Mouse (Mus musculus) MEL (cell line): Measurements from ENCODE around the gene Nrbf2. TPM values are rescaled to one million over a fixed set of nuclear protein-coding genes. Genes with fewer than 3 reads are reported as not detected.

Experiments
- DNase-seq: peaks from one replicate; pipeline ENCODE4 v3.0.0; 2011; ENCODE audit warnings: low read depth, low spot score
- H3K27ac ChIP-seq: 2 replicates; pipeline ENCODE4 v1.5.1; 2012; ENCODE audit warnings: low read depth, mild to moderate bottlenecking, control low read depth, low read length, moderate library complexity; ENCODE audit not compliant: control insufficient read depth
- H3K27me3 ChIP-seq, 2 experiments: fragments of 150-350 bp in 1 of 2; sonication (generic) in 1 of 2; 2 replicates each; pipeline ENCODE4 v1.6.1; 2012; ENCODE audit warnings: low read length in 2 of 2, mild to moderate bottlenecking in 2 of 2, improper control_type of control experiment in 1 of 2, moderate library complexity in 1 of 2; ENCODE audit not compliant: insufficient read depth in 2 of 2, control insufficient read depth in 1 of 2
- H3K36me3 ChIP-seq, 2 experiments: 2 replicates each; pipeline ENCODE4 v1.6.1; 2012 to 2014; ENCODE audit warnings: low read length in 2 of 2, improper control_type of control experiment in 1 of 2, inconsistent platforms in 1 of 2, mild to moderate bottlenecking in 1 of 2; ENCODE audit not compliant: insufficient read depth in 2 of 2, control insufficient read depth in 1 of 2
- H3K4me1 ChIP-seq, 2 experiments: fragments of 150-350 bp in 1 of 2; sonication (generic) in 1 of 2; 2 replicates each; pipeline ENCODE4 v1.6.1; 2012; ENCODE audit warnings: low read length in 2 of 2, improper control_type of control experiment in 1 of 2, mild to moderate bottlenecking in 1 of 2; ENCODE audit not compliant: insufficient read depth in 2 of 2, control insufficient read depth in 1 of 2
- H3K4me3 ChIP-seq, 2 experiments: fragments of 150-350 bp in 1 of 2; sonication (generic) in 1 of 2; 2 replicates each; pipeline ENCODE4 v1.5.1; 2012; ENCODE audit warnings: low read depth in 2 of 2, low read length in 2 of 2, mild to moderate bottlenecking in 2 of 2, moderate library complexity in 2 of 2, control low read depth in 1 of 2, improper control_type of control experiment in 1 of 2; ENCODE audit not compliant: control insufficient read depth in 1 of 2, insufficient read depth in 1 of 2
- H3K79me2 ChIP-seq: 2 replicates; pipeline ENCODE4 v1.6.1; 2012; ENCODE audit warnings: mild to moderate bottlenecking, low read length, moderate library complexity; ENCODE audit not compliant: control insufficient read depth, poor library complexity, insufficient read depth
- H3K9ac ChIP-seq: 2 replicates; pipeline ENCODE4 v1.6.1; 2012; ENCODE audit warnings: low read depth, mild to moderate bottlenecking, control low read depth, low read length, moderate library complexity; ENCODE audit not compliant: control insufficient read depth, poor library complexity, severe bottlenecking
- H3K9me3 ChIP-seq: fragments of 150-350 bp; sonication (generic); replicated peaks from 2 replicates; pipeline ENCODE4 v1.6.1; 2012; ENCODE audit warnings: mild to moderate bottlenecking, low read length, improper control_type of control experiment, moderate library complexity; ENCODE audit not compliant: insufficient read depth
- CTCF ChIP-seq, 3 experiments: IDR thresholded peaks in 2 of 3; conservative IDR thresholded peaks in 1 of 3; 2 replicates each; pipeline ENCODE4 v1.5.1; 2011 to 2012; ENCODE audit warnings: low read length in 3 of 3, low read depth in 2 of 3, mild to moderate bottlenecking in 2 of 3, improper control_type of control experiment in 1 of 3, inconsistent platforms in 1 of 3, mixed read lengths in 1 of 3, moderate library complexity in 1 of 3; ENCODE audit not compliant: control insufficient read depth in 1 of 3, insufficient read depth in 1 of 3, poor library complexity in 1 of 3, severe bottlenecking in 1 of 3
- MYC ChIP-seq: IDR thresholded peaks from 2 replicates; pipeline ENCODE4 v1.6.1; 2011; ENCODE audit warnings: low read depth, mild to moderate bottlenecking, low read length, improper control_type of control experiment, moderate library complexity
- NELFE ChIP-seq: IDR thresholded peaks from 2 replicates; pipeline ENCODE4 v1.6.1; 2011; ENCODE audit warnings: low read depth, low read length, improper control_type of control experiment
- POLR2A ChIP-seq, 2 experiments: IDR thresholded peaks; 2 replicates each; pipeline ENCODE4 v1.6.1; 2011 to 2012; ENCODE audit warnings: low read length in 2 of 2, mild to moderate bottlenecking in 2 of 2, control low read depth in 1 of 2, improper control_type of control experiment in 1 of 2, low read depth in 1 of 2, moderate library complexity in 1 of 2; ENCODE audit not compliant: control insufficient read depth in 1 of 2, insufficient read depth in 1 of 2, poor library complexity in 1 of 2
- POLR2AphosphoS5 ChIP-seq: IDR thresholded peaks from 2 replicates; pipeline ENCODE4 v1.6.1; 2012; ENCODE audit warnings: low read depth, borderline replicate concordance, mild to moderate bottlenecking, inconsistent platforms, low read length, moderate library complexity, mixed read lengths
- RAD21 ChIP-seq: IDR thresholded peaks from 2 replicates; pipeline ENCODE4 v1.6.1; 2011; ENCODE audit warnings: mild to moderate bottlenecking, low read depth, low read length, improper control_type of control experiment
- SMC3 ChIP-seq: IDR thresholded peaks from 2 replicates; pipeline ENCODE4 v1.6.1; 2011; ENCODE audit warnings: low read depth, low read length, improper control_type of control experiment
- TAL1 ChIP-seq: IDR thresholded peaks from 2 replicates; pipeline ENCODE4 v1.6.1; 2012; ENCODE audit warnings: mild to moderate bottlenecking, inconsistent platforms, low read length, moderate library complexity, mixed read lengths
- ZMIZ1 ChIP-seq: IDR thresholded peaks from 2 replicates; pipeline ENCODE4 v1.6.1; 2012; ENCODE audit warnings: low read depth, mild to moderate bottlenecking, inconsistent platforms, low read length, improper control_type of control experiment, moderate library complexity
- polyA plus RNA-seq, 2 experiments: library from polyadenylated mRNA; stranded (reverse) in 1 of 2; unstranded in 1 of 2; fragments of >175 nt in 1 of 2; fragments of >200 nt in 1 of 2; gene quantifications; 2 replicates each; pipeline versions ENCODE4 v1.2.1 to v1.2.4; 2012; ENCODE audit warnings: low replicate concordance in 2 of 2, low read depth in 1 of 2; ENCODE audit not compliant: insufficient read length in 2 of 2, insufficient read depth in 1 of 2, missing spikeins in 1 of 2
- total RNA-seq: library from RNA; depleted of rRNA; stranded (reverse); fragments of 300-350 nt; gene quantifications from 2 replicates; pipeline ENCODE4 v1.2.3, GENCODE M21; 2012; rRNA removed

Gene Nrbf2
- total and polyA plus RNA-seq, 3 experiments: 19.5 to 38.9 TPM; not detected in 1

DNA sequence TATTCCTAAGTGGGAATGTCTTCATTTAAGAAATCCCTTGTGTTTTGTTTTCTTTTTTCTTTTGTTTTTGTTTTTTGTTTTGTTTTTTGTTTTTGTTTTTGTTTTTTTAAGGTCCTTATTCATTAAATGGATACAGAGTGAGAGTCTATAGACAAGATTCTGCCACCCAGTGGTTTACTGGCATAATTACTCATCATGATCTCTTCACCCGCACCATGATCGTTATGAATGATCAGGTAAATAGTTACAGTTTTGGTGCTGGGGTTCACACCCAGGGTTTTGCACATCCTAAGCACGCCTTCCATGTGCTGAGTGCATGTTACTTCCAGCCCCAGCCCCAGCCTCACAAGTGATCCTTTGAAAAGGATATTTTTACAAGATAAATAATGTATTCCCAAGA, 68.2 kb downstream of the Nrbf2 start:
- no peak overlapping the region for H3K27ac ChIP-seq
- H3K4me3 ChIP-seq: no peak overlapping the region
- peaks cover 14 to 25% of the 10 kb centered on the region in 2 experiments for H3K36me3 ChIP-seq
- TF ChIP-seq TAL1 (no peak), SMC3 (peak; percentile 65), CTCF (IDR thresholded peaks at IDR 0.05 in 2 of 3, conservative IDR thresholded peaks at IDR 0.05 in 1 of 3; ENCODE audit: control insufficient read depth in 1 of 3, insufficient read depth in 1 of 3, low read depth in 2 of 3, low read length in 3 of 3, poor library complexity in 1 of 3, severe bottlenecking in 1 of 3) (peak in 2 of 3 experiments; percentile 14 to 51; a peak in 2 of 6 replicates), POLR2A (IDR thresholded peaks at IDR 0.05; ENCODE audit: control insufficient read depth in 1 of 2, insufficient read depth in 1 of 2, low read depth in 1 of 2, low read length in 2 of 2, poor library complexity in 1 of 2) (no peak), NELFE (no peak), RAD21 (peak; percentile 42), ZMIZ1 (no peak), POLR2AphosphoS5 (no peak), MYC (no peak)
- H3K9ac ChIP-seq: no peak overlapping the region
- H3K4me1 ChIP-seq: peaks cover 3 to 6% of the 10 kb centered on the region in 2 experiments
- H3K9me3 ChIP-seq: no peaks in the 10 kb centered on the region
- DNase-seq: no peak
- H3K27me3 ChIP-seq: no peaks in the 10 kb centered on the region
- H3K79me2 ChIP-seq: peaks cover 18% of the 10 kb centered on the region; the same call in 1 of the 2 replicates

Other genes with a start within 250 kb of the Nrbf2 start
- 10.6 and 14.7 TPM in 2 replicates for gene Jmjd1c, start 189.2 kb downstream of the Nrbf2 start, total RNA-seq
- 10 to 100 TPM; 15.2 to 62.3 TPM for gene Jmjd1c, start 189.2 kb downstream of the Nrbf2 start, polyA plus RNA-seq
- not detected in 2 replicates for gene Reep3, start 188.4 kb downstream of the Nrbf2 start, total RNA-seq
- gene Reep3, start 188.4 kb downstream of the Nrbf2 start, polyA plus RNA-seq: under 1 TPM in 1 of 2 experiments, not detected in 1; 0.01 TPM